Mouse (Mus musculus): ENCODE data around the gene Npffr2.
"Not testable (repeated sequence)": the region's sequence is repeated elsewhere in the genome, so short reads cannot be mapped to it uniquely, and the experiment has no call there.

The Npffr2 gene

DNA sequence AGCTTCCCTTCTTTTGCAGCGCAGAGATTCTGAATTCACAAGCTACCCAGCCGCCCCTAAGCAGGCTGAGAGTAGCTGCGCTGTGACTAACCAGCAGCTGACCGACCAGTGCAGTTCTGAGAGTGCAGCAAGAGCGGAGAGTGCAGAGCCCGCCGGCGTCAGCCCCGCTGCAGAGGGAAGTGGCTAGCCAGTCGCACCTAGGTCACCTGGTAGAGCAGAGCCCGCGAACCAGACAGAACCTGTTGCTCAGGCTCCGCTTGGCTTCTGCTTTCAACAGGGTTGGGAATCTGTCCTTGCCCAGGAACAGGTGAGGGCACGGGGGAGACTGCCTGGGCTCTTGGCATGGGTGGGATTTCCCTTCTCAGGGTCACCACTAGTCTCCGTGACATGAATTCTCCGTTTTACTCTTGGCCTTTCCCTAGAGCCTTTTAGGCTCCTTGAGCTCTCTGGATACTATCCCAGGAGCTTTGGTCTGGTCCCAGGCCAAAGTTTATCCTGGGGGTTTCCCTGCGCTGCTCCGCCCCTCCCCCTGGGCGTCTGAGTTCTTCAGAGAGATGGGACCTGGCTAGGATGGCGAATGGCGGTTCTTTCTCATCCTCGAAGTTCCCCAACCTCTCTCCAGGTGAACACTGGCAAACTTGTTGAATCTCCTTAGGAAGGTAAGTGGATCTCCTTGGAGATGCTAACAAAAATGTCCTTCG is at the start of gene Npffr2:
TSS of gene Npffr2 (plus strand) at position 552 of the 701 bp plus-strand sequence.
- DNase-seq (ENCODE audit: low read depth, low spot score), result peak; percentile 45

DNA sequence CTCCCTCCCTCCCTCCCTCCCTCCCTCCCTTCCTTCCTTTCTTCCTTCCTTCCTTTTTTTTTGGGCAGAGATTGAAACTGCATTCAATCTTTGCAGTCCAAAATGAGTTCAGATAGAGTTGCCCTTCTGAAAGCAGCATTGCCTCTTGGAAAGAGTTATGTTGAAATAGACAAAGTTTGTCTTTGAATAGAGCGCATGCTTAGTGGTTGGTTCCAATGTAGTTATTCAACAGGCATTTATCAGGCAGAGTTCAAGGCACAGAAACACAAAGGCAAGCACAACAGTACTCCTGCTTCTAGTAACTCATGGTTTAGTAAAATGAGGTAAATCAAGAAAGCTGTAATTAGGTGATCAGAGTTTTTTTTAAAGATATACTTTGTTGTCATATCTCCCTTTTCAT is 34.7 kb upstream of the Npffr2 start:
- no peak for DNase-seq (ENCODE audit: low read depth, low spot score)

DNA sequence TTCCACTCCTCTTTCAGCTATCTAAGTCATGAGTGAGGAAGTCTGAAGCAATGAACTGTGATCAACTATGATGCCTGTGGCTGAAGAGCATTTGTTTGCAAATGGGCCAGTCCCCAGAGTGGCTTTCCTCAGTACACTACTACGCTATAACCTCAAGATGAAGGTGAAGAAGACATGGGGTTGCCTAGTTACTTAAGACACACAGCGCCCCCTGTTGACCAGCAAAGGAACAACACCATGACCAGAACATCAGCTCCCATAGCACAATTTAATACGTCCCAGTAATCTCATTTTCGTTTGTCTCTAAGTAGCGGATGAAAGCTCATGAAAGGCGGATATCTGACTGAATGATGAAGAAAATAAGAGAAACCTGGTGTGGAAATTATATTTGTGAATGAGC is 27.0 kb upstream of the Npffr2 start:
- peak; percentile 28 for DNase-seq (ENCODE audit: low read depth, low spot score)

DNA sequence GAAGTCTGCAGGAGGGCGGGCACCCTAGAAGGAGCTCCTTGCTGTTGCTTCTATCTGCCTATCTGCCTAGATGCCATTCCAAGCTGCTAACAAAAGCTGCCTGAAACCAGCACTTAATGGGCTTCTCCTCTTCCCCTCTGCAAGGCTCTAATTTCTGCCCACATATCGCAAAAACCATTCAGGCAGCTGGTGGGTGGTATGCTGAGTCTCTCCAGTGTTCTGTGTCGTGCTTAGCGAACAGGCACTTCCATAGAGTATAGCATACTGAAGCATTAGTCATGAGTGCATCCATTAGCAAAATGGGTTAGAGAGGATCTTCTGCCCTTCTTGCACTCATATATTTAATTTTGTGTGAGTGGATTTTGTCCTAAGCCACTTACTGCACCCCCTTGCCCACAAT is 8.6 kb upstream of the Npffr2 start:
- no peak for DNase-seq (ENCODE audit: low read depth, low spot score)

DNA sequence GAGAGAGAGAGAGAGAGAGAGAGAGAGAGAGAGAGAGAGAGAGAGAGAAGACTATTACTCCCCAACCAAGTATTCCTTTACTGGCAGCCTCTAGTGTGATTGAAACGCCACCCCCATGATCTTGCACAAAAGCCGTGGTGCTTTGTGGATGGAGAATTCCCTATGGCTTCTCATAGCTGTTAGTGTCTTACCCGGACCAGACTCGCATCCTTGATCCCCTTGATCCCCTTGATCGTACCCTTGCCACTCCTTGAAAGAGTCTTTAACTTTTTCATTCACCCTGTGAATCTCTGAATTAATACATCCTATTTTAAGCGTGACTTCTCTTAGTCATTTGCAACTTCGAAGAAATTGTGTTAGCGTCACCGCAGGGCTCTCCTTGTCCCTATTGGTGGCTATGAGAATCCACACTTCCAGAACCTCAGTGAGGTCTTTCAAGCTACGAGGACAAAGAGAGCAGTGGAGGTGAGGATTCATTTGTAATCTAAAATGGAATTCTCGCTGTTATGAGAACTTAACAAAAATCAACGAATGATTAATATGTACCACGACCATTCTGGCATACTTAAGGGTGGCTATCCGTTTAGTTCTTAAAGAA is 949 bp upstream of the Npffr2 start:
- no peak for DNase-seq (ENCODE audit: low read depth, low spot score)

DNA sequence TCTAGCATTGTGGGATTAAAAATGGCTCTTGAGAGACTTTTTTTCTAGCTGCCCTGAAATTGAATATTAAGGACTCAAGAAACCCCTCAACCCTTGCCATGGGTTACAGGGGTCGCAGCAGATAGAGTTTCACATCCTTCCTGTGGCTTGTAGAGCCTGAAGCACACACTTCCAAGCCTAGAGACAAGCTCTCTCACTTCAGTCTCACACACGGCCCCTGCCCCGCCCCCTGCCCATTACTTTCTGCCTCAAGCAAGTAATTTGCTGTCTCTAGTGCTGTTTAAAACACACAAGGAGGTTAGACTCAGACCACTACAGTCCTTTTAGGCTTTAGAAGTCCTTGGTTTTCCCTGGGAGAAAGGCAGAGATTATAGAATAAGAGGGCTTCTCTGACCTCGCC is 1.7 kb downstream of the Npffr2 start:
- no peak for DNase-seq (ENCODE audit: low read depth, low spot score)

DNA sequence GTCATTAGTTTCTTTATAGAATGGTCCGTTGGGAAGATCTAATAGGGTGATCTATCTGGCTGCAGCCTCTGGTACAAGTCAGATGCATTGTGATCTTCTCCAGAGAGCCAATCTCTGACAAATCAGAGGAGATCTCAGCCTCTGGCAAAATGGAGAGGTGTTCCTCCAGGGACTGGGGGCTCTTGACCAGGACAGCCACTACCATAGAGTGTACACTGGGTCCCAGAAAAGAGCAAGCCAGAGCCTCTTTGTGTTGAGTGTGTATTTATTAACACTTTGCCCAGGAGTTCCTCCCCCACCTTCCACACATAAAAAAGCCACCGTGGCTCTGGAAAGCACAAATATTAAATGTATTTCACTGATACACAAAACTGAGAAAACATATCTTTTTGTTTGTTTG is 2.2 kb downstream of the Npffr2 start:
- DNase-seq (ENCODE audit: low read depth, low spot score), result no peak

DNA sequence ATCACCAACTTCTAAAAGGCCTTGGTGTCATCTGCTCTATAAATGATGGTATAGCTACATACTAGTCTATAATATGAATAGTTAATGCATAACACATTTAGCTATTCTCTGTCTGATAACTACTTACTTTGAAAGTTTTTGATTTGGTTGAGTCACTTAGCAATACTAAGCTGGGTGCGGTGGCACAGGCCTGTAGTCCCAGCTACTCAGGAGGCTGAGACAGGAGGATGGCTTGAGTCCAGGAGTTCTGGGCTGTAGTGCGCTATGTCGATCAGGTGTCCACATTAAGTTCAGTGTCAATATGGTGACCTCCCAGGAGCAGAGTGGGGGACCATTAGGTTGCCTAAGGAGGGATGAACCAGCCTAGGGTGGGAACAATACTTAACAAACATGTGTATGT is 8.8 kb downstream of the Npffr2 start:
- DNase-seq (ENCODE audit: low read depth, low spot score), result no peak

DNA sequence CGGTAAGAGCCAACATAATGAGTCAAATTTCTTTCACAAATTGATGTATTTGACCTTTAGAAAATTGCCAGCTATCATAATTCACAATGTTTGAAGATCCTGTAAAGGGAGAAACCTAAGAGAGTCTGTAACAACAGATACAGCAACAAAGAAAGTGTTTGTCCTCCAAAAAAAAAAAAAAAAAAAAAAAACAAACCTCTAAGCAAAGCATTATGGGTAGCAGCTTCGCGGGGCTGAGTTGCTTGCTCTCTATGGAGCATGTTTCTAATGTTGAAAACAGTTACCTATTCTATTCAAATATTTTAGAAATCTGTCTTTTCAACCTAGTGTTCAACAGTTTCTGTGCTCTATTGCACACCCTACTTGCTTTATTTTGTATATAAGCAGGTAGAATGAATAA is 15.2 kb downstream of the Npffr2 start:
- DNase-seq (ENCODE audit: low read depth, low spot score), result no peak

DNA sequence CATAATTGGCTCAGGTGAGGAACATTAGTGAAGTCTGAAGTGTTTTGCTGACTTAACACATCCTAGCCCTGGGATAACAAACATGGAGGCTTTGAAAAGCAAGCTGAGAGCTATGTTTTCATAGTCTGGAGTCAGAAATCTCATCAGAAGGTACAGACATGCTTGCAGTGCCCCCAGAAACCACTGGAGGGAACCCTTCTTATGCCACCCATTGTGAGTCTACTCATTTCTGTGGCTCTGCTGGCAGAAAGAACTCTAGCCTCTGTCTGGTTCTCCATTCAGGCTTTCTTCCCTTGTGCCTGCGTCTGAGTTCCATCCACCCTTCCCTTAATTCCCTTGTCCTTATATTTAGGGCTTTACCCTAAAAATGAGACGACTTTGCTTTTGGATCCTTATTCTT is 16.2 kb downstream of the Npffr2 start:
- DNase-seq (ENCODE audit: low read depth, low spot score), result peak; percentile 67

DNA sequence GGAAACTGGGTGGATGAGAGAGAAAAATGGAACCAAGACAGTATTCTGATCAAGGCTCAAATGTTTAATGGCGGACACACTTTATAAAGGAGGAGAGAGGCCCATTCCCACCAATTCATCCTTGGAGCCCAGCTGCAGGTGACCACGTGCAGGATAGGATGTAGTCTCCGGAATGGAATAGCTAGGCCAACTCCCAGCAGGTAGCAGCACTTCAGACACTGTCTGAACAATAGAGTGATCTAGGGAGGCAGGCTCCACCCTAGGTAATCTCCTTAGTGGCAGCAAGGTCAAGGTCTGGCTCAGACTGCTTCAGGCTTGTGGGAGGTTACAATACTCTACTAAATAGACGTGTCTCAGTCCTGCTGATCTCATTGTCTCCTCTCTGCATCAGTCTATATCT is 31.9 kb downstream of the Npffr2 start:
- DNase-seq (ENCODE audit: low read depth, low spot score), result not testable (repeated sequence)

DNA sequence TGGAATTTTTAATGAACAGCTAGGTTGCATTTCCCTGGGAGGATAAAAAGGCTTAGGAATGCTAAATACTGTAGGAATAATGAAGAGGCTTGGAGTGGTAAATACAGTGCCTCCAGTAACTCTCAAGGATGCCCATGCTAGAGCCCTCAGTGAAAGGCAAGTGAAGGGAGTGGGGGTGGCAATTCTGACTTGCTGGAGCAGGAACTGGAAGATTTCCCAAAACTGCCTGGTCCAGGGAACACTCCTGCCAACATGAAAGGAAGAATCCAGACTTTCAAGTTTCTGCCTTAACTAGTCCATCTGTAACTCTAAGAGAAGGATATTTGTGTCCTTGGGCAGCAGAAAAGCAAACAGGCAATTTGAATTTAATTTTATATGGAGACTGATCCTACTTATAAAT is 34.2 kb downstream of the Npffr2 start:
- no peak for DNase-seq (ENCODE audit: low read depth, low spot score)

DNA sequence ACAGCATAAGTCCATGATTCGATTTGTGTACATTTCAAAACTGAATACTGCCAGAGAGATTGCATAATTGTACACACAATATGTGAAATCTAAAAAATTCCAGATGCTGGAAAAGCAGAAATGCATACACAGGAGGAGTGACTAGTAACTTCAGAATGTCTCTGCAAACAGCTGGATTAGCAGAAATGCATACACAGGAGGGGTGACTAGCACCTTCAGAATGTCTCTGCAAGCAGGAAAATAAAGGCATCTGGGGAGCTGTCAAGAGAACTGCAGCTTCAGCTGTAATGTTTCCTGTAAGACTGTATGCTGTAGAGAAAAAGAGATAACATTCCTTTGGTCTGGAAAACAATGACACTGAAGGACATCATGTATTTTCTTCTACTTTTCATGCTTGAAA is 51.4 kb downstream of the Npffr2 start:
- no peak for DNase-seq (ENCODE audit: low read depth, low spot score)

DNA sequence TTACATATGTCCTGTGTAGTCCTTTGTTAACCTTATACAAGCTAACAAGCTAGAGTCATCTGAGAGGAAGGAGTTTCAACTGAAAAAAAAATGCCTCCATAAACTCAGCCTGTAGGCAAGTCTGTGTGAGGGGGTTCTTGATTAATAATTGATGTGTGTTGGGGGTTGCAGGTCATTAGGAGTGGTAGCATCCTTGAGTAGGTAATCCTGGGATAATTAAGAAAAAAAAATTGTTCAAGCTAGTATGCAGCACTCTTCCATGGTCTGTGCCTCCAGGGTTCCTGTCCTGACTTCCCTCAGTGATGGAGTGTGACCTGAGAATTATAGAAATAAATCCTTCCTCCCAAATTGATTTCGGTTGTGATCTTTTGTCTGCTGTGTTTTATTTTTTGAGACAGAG is 52.0 kb downstream of the Npffr2 start:
- DNase-seq (ENCODE audit: low read depth, low spot score), result no peak

DNA sequence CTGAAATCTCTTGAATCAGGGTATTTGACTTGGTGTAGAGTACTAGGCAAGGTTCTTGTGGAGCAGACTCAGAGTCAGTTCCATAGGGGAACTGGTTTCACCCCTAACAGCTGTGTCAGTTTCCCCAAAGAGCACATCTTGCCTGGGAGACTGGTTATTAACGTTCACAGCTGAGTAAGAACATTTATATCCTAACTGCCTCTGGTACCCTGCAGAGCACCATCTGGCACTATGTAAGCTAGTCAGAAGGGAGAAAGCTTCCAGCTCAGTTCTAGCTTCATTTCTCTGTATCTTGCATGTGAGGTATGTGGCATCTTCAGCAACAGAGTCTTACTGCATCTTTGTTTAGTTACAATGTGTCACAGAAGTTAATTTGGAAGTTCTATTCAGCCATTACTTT is 53.9 kb downstream of the Npffr2 start:
- DNase-seq (ENCODE audit: low read depth, low spot score), result no peak

DNA sequence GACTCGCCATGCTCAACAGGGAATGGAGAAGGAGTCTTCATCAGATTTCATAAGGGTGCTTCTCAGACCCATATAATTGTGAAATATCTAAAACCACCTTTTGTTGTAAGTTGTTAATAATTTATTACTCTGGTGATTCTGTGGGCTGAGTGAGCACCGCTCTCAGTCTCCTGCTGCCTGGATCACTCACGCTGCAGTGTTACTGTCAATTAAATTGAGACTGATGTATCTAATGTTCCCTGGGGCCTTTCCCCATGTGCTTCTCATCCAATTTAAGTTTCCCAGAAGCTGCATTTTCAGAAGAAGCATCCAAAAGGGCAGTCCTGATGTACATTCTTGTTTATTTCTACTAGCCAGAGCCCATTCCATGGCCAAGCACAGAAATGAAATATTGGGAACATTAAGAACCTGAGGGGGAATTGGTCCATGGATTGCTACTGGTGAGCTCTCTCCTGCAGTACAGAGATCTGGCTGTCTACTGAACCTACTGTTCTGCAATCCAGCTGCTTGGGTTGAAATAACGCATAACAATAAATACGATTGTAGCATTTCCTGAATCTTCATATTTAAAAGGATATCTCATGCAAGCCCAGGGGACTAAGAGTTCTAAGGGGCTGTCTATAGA is 54.6 kb downstream of the Npffr2 start:
- peak; percentile 24 for DNase-seq (ENCODE audit: low read depth, low spot score)

DNA sequence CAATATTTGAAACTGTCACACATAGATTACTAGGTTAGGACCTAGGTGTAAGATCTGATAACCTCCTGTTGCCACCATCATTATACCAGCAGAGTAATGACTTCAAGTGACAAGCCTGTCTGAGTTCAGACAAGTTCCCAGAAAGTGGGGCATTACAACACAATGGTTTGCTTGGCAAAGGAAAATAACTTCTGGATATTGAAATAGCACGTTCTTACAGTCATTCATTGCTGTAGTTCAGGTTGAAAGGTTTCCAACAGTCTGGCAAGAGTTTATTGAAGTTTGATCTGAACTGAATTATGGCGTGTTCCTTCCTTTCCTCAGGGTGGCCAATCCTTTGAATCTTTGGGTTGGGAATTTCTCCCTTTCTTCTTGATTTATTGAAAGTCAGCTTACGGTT is 57.8 kb downstream of the Npffr2 start:
- DNase-seq (ENCODE audit: low read depth, low spot score), result no peak

DNA sequence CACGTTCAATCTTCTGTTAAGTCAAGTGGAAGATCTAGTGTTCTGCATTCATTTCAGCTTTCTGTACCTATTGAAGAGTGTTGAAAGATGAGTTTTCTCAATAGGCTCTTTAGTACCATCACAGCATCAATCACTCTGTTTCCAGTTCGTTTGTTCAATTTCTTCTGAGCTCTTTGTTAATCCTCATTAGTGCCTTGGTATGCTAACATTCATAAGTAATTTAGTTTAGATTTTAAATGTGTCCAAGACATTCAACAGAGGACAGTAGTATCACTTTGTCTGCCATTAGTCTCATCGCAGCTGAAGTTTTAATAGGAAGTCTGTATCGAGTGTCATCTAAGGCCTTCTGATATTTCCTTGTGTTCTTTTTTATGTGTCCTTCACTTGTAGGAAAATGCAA is 65.1 kb downstream of the Npffr2 start:
- no peak for DNase-seq (ENCODE audit: low read depth, low spot score)

DNA sequence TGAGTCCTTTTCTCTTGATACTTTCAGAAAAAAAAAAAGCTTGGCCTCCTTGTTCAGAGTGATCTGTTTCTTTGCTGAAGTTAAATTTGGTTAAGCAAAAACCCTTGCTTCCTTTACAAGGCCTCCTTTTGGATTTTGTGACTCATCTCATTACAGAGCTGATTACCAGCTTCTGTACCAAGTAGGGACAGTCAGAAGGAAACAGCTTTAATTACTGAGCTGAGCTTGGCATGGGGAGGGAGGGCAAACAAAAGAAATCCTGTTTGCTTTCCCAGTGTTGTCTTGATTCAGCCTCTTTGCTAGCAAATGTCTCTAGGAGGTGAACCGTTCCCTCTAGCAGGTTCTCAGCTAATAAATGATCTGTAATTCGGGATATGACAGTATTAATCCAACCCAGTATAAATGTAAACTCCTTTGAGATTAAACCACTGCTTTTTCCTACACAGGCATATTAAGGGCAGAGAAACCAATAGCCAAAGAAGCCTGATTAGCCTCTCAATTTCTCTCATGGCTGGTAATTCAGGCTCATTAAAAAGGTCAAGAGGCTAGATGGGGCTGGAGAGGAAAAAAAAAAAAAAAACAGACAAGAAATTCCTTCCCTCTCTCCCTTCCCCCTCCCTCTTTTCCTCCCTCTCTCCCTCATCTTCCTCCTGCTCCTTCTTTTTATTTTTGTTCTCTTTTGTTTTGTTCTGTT is 84.2 kb downstream of the Npffr2 start:
- no peak for DNase-seq (ENCODE audit: low read depth, low spot score)

DNA sequence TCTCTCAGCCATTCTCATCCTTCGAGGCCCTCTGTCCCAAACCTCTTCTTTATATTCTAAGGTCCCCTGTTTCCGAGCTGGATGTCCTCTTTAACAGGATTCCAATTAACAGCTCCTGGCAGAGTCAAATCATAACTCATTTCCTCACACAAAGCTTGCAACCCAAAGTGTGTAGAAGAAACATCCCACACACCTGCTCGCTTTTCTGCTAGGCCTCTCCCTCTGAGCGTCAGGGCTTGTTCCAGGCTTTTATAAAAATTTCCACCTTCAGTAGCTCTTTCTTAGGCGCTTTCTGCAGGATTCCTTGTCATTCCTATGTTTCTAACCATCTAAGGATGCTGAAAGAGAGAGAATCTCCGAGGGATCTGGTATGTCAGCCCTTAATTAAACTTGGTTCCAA is 85.0 kb downstream of the Npffr2 start:
- DNase-seq (ENCODE audit: low read depth, low spot score), result no peak

DNA sequence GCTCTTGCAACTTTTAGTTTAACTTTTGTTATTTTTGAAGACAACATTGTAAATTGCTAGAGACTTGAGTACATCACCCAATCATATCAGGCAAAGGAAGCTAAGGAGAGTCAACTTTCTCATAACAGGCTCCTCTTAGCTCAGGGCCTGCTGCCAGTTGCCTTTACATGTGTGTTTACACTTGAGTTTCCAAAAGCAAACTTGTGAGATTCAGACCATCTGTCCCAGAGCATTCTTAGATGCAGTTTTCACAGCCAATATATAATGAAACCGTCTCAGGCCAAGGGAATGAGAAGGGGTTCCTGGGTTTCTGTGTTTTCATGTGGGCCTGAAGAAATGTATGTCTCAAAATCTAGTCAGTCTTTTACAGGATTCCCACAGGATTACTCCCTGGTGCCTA is 104.4 kb downstream of the Npffr2 start:
- no peak for DNase-seq (ENCODE audit: low read depth, low spot score)

Measured in mesoderm, embryonic 11.5 days (tissue).